Mouse (Mus musculus) lung, postnatal 0 days (tissue): ENCODE measurements at regions not wholly inside any gene's neighbourhood (a gene's known extent, or its start where the extent isn't known, plus 50 kb on each side); places are given as distances from the start of the nearest gene placed in this dataset.

Experiments used
- CTCF ChIP-seq: IDR thresholded peaks from 2 replicates; pipeline ENCODE4 v1.5.1; 2016; ENCODE audit warnings: antibody characterized with exemption, mild to moderate bottlenecking
- EP300 ChIP-seq: IDR thresholded peaks from 2 replicates; pipeline ENCODE4 v1.6.1; 2016; ENCODE audit warnings: antibody characterized with exemption, mild to moderate bottlenecking, control low read depth

- no peak for TF ChIP-seq CTCF
- TF ChIP-seq EP300: no peak
Measured at GRCm38 (mm10) chr7:118296856-118297518, 53.5 kb upstream of the Smg1 start.
